Mouse (Mus musculus): ENCODE results near the gene Tjp3. TPM values are rescaled to one million over a fixed set of nuclear protein-coding genes. Genes with fewer than 3 reads are reported as not detected.
A peak's percentile ranks its signal among the peaks of the same experiment; 100 is the strongest.

The Tjp3 gene
- polyA plus RNA-seq, 1 experiment: 8.1 TPM

DNA sequence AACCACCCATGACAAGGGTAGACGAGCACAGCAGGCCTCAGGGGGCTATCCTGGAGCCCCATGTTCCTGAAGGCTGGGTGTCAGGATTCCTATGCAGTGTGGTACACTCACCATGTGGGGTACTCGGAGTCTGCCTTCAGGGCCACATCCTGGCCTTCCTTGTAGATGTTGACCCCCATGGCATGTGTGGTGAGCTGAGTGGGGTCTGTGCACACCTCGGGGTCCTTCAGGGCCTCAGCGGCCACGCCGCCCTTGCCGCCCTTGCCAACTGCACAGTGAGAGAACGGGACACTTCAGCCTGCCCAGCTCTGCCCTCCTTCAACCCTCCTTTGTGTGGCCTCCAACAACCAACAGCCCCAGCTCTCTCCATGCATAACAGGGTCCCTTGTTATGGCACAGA is 25.8 kb downstream of the Tjp3 start:
- no peak overlapping the region for H3K4me3 ChIP-seq (ENCODE audit: extremely low read depth, insufficient read depth, insufficient read length)
- DNase-seq (ENCODE audit: low read depth in 1 of 2, low spot score in 2 of 2): no peak
- H3K4me1 ChIP-seq (ENCODE audit: control insufficient read depth, insufficient read depth, insufficient read length): peaks cover 12% of the 10 kb centered on the region; the same call in 1 of the 2 replicates
- TF ChIP-seq CTCF (IDR thresholded peaks at IDR 0.05; ENCODE audit: extremely low read depth, insufficient read depth, insufficient read length, insufficient replicate concordance): no peak
- no peak for TF ChIP-seq POLR2A (IDR thresholded peaks at IDR 0.05; ENCODE audit: low read depth, low read length)
- no peaks in the 10 kb centered on the region for H3K27me3 ChIP-seq (ENCODE audit: control insufficient read depth, insufficient read depth, low read length)
- H3K27ac ChIP-seq (ENCODE audit: insufficient read depth, low read length): no peak overlapping the region
- 89% methylated on average over 8 of the region's 8 CpGs for WGBS
- peaks cover 17% of the 10 kb centered on the region for H3K36me3 ChIP-seq (ENCODE audit: control insufficient read depth, insufficient read depth, low read length)

- no peak overlapping the region for H3K4me3 ChIP-seq (ENCODE audit: extremely low read depth, insufficient read depth, insufficient read length)
- H3K27ac ChIP-seq (ENCODE audit: insufficient read depth, low read length): no peak overlapping the region
- TF ChIP-seq POLR2A (IDR thresholded peaks at IDR 0.05; ENCODE audit: low read depth, low read length): no peak
- no peak for TF ChIP-seq CTCF (IDR thresholded peaks at IDR 0.05; ENCODE audit: extremely low read depth, insufficient read depth, insufficient read length, insufficient replicate concordance)
- no peaks in the 10 kb centered on the region for H3K27me3 ChIP-seq (ENCODE audit: control insufficient read depth, insufficient read depth, low read length)
- no peak for DNase-seq (ENCODE audit: low read depth in 1 of 2, low spot score in 2 of 2)
- WGBS: 93% methylated on average over 4 of the region's 4 CpGs
- peaks cover 17% of the 10 kb centered on the region for H3K36me3 ChIP-seq (ENCODE audit: control insufficient read depth, insufficient read depth, low read length)
- peaks cover 12% of the 10 kb centered on the region for H3K4me1 ChIP-seq (ENCODE audit: control insufficient read depth, insufficient read depth, insufficient read length)
Observed at GRCm38 (mm10) chr10:81261025-81261424, 30.4 kb downstream of the Tjp3 start.

DNA sequence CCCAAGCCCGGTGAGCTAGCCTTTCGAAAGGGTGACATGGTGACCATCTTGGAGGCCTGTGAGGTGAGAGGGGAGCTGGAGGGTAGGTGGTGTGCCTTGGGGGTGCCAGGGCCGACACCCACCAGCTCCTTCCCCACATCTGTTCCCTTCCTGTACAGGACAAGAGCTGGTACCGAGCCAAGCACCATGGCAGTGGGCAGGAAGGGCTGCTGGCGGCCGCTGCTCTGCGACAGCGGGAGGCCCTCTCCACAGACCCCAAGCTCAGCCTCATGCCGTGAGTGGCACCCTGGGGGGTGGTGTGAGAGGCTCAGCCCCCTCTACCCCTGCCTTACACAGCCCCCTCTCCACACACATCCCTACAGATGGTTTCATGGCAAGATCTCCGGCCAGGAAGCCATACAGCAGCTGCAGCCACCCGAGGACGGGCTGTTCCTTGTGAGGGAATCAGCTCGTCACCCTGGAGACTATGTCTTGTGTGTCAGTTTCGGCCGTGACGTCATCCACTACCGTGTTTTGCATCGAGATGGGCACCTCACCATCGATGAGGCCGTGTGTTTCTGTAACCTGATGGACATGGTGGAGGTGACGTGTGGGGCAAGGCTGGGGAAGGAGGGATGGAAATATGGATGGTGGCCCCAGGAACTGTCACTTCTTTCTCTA is 32.0 kb downstream of the Tjp3 start:
- H3K27ac ChIP-seq (ENCODE audit: insufficient read depth, low read length): no peak overlapping the region
- H3K36me3 ChIP-seq (ENCODE audit: control insufficient read depth, insufficient read depth, low read length): peaks cover 10% of the 10 kb centered on the region
- WGBS: 79% methylated on average over 21 of the region's 21 CpGs
- no peak for DNase-seq (ENCODE audit: low read depth in 1 of 2, low spot score in 2 of 2)
- H3K27me3 ChIP-seq (ENCODE audit: control insufficient read depth, insufficient read depth, low read length): no peaks in the 10 kb centered on the region
- no peak overlapping the region for H3K4me3 ChIP-seq (ENCODE audit: extremely low read depth, insufficient read depth, insufficient read length)
- H3K4me1 ChIP-seq (ENCODE audit: control insufficient read depth, insufficient read depth, insufficient read length): peaks cover 9% of the 10 kb centered on the region
- TF ChIP-seq CTCF (IDR thresholded peaks at IDR 0.05; ENCODE audit: extremely low read depth, insufficient read depth, insufficient read length, insufficient replicate concordance): no peak
- no peak for TF ChIP-seq POLR2A (IDR thresholded peaks at IDR 0.05; ENCODE audit: low read depth, low read length)

GRCm38 (mm10) chr10:81257158-81258039 is 34.0 kb downstream of the Tjp3 start:
- peaks cover 5% of the 10 kb centered on the region; the same call in 1 of the 2 replicates for H3K27me3 ChIP-seq (ENCODE audit: control insufficient read depth, insufficient read depth, low read length)
- peaks cover 14% of the 10 kb centered on the region for H3K4me1 ChIP-seq (ENCODE audit: control insufficient read depth, insufficient read depth, insufficient read length)
- DNase-seq (ENCODE audit: low read depth in 1 of 2, low spot score in 2 of 2): peak in 1 of 2 experiments; percentile 47
- H3K36me3 ChIP-seq (ENCODE audit: control insufficient read depth, insufficient read depth, low read length): peaks cover 3% of the 10 kb centered on the region; the same call in 1 of the 2 replicates
- 1% methylated on average over 62 of the region's 62 CpGs for WGBS
- H3K27ac ChIP-seq (ENCODE audit: insufficient read depth, low read length): no peak overlapping the region
- peak overlapping the region; percentile 66 for H3K4me3 ChIP-seq (ENCODE audit: extremely low read depth, insufficient read depth, insufficient read length)
- TF ChIP-seq CTCF (IDR thresholded peaks at IDR 0.05; ENCODE audit: extremely low read depth, insufficient read depth, insufficient read length, insufficient replicate concordance): no peak
- no peak for TF ChIP-seq POLR2A (IDR thresholded peaks at IDR 0.05; ENCODE audit: low read depth, low read length)

DNA sequence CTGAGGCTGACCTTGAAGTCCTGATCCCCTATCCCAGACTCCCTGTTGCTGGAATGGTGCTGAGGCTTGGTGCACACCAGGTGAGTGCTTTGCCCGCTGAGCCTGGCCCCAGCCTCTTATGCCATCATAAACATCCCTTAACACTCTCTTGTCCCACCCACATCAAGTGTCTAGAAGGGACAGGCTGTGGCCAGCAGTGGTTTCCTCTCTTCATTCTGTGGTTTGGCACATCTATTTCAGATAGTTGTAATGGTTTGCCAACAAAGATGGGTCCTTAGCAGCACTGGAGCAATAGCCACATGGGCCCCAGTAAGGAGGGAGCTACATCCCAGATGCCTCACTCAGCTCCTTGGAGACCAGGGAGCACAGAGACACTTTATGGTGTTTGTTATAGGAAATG is 36.5 kb downstream of the Tjp3 start:
- H3K27ac ChIP-seq (ENCODE audit: insufficient read depth, low read length): no peak overlapping the region
- no peaks in the 10 kb centered on the region for H3K36me3 ChIP-seq (ENCODE audit: control insufficient read depth, insufficient read depth, low read length)
- 5% methylated on average over 1 of the region's 1 CpGs for WGBS
- no peak overlapping the region for H3K4me3 ChIP-seq (ENCODE audit: extremely low read depth, insufficient read depth, insufficient read length)
- H3K4me1 ChIP-seq (ENCODE audit: control insufficient read depth, insufficient read depth, insufficient read length): peaks cover 14% of the 10 kb centered on the region
- no peak for DNase-seq (ENCODE audit: low read depth in 1 of 2, low spot score in 2 of 2)
- peaks cover 5% of the 10 kb centered on the region; the same call in 1 of the 2 replicates for H3K27me3 ChIP-seq (ENCODE audit: control insufficient read depth, insufficient read depth, low read length)
- TF ChIP-seq POLR2A (IDR thresholded peaks at IDR 0.05; ENCODE audit: low read depth, low read length) (no peak), CTCF (IDR thresholded peaks at IDR 0.05; ENCODE audit: extremely low read depth, insufficient read depth, insufficient read length, insufficient replicate concordance) (no peak)

DNA sequence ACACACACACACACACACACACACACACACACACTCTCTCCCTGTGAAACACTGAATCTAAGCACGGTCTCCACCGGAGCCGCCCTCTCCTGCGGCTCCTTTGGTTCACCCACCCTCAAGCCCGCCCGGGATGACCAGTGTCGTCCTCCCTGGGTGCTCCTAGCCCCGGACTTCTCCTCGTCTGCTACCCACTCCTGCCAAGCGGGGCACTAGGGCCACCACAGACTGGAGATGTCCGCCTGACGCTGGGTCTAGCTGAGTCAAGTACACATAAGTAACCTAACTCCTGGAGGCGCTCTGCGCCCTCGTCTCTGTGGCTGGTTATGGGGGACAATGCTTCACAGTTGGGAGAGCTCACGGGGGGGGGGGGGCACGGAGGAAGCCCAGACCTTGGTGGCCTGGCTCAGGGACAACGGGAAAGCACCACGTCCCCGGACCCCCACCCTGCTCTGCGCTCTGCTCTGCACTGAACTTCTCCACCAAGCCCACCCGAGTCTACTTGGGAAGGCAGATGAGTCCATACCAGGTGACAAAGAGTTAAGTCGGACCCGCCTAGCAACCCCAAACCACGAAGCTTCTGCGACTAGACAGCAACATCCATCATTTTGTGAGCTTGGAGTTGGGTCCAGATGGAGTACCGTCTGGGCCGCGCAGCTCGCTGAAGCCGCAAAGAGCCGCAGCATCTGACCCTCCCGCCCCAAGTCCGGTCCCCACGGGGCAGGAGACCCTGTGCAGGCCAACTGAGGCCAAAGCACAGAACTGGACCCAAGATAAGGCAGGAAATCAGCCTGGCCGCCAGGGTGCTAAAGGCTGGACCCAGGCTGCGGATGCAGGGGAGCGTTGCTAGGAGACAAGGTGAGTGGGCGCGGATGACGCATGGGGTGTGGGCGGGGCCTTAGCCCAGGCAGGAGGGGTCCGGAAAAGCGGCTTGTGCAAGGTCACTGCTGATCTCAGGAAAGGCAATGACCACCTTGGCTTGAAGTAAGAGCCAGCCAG is 38.7 kb downstream of the Tjp3 start, which contains the start of gene Matk:
Gene Matk (plus strand): TSS at position 512 of the 996 bp plus-strand sequence.
- Histone ChIP-seq H3K27ac (ENCODE audit: insufficient read depth, low read length) (no peak within 1 kb of the TSS), H3K4me3 (ENCODE audit: extremely low read depth, insufficient read depth, insufficient read length) (no peak within 1 kb of the TSS), H3K4me1 (ENCODE audit: control insufficient read depth, insufficient read depth, insufficient read length) (peaks cover 7% of the 10 kb centered on the region), H3K36me3 (ENCODE audit: control insufficient read depth, insufficient read depth, low read length) (no peaks in the 10 kb centered on the region), H3K27me3 (ENCODE audit: control insufficient read depth, insufficient read depth, low read length) (peaks cover 5% of the 10 kb centered on the region; the same call in 1 of the 2 replicates)
- WGBS: 12% methylated on average over 43 of the region's 44 CpGs
- peak in 1 of 2 experiments; percentile 54 for DNase-seq (ENCODE audit: low read depth in 1 of 2, low spot score in 2 of 2)
- TF ChIP-seq POLR2A (IDR thresholded peaks at IDR 0.05; ENCODE audit: low read depth, low read length) (no peak), CTCF (IDR thresholded peaks at IDR 0.05; ENCODE audit: extremely low read depth, insufficient read depth, insufficient read length, insufficient replicate concordance) (no peak)

Data from spleen, adult 2 months (tissue).